Mouse (Mus musculus): ENCODE measurements at regions not wholly inside any gene's neighbourhood (a gene's known extent, or its start where the extent isn't known, plus 50 kb on each side); places are given as distances from the start of the nearest gene placed in this dataset.
A peak's percentile ranks its signal among the peaks of the same experiment; 100 is the strongest.

DNA sequence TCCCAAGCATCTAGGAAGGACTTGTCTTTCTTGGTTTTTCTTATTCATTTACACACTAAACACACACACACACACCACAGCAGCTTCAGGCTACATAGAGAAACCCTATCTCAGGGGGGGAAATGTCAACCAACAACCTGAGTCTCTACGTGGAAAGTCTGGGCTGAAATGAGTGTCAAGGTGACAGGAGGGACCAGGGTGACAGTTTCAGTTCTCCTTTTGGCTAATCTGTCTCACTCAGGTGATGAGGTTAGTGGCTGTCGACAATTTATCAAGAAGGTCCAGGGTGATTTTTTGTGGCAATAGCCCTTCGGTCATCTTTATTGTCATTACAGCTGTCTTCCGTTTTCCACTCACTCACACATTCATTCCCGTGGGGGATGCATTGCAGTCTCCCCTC, 140.5 kb upstream of the Jmjd1c start:
- Histone ChIP-seq H3K4me1 (ENCODE audit: control insufficient read depth, insufficient read depth, insufficient read length) (peaks cover 20% of the 10 kb centered on the region), H3K27me3 (ENCODE audit: control insufficient read depth, insufficient read depth, low read length) (no peaks in the 10 kb centered on the region), H3K4me3 (ENCODE audit: extremely low read depth, insufficient read depth, insufficient read length) (no peak overlapping the region), H3K27ac (ENCODE audit: insufficient read depth, low read length) (no peak overlapping the region), H3K36me3 (ENCODE audit: control insufficient read depth, insufficient read depth, low read length) (no peaks in the 10 kb centered on the region)
- peak; percentile 34 to 61 for DNase-seq (ENCODE audit: low read depth in 1 of 2, low spot score in 2 of 2)
- WGBS, result 45% methylated on average over 5 of the region's 5 CpGs
- TF ChIP-seq CTCF (IDR thresholded peaks at IDR 0.05; ENCODE audit: extremely low read depth, insufficient read depth, insufficient read length, insufficient replicate concordance), result no peak
- TF ChIP-seq POLR2A (IDR thresholded peaks at IDR 0.05; ENCODE audit: low read depth, low read length), result no peak

DNA sequence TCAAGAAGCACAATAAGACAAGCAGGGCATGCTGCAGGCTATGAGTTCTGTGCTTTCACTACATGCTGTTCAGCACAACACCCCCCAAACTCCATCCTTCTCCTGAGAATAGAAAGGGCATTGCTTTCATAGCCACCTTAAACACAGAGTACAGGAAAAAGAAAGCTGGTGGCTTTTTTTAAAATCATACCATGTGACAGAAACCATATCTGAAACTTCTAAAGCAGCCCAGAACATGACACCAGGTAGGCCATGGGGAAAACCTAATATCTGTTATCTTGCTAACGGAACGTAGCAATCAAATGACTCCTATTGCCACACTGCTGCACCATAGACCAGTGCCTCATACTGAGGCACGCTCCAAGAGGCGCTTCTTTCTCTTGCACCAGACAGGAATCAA, 139.3 kb upstream of the Jmjd1c start:
- WGBS, result 81% methylated on average over 4 of the region's 4 CpGs
- DNase-seq (ENCODE audit: low read depth in 1 of 2, low spot score in 2 of 2), result no peak
- Histone ChIP-seq H3K27me3 (ENCODE audit: control insufficient read depth, insufficient read depth, low read length) (no peaks in the 10 kb centered on the region), H3K36me3 (ENCODE audit: control insufficient read depth, insufficient read depth, low read length) (no peaks in the 10 kb centered on the region), H3K27ac (ENCODE audit: insufficient read depth, low read length) (no peak overlapping the region), H3K4me1 (ENCODE audit: control insufficient read depth, insufficient read depth, insufficient read length) (peaks cover 17% of the 10 kb centered on the region), H3K4me3 (ENCODE audit: extremely low read depth, insufficient read depth, insufficient read length) (no peak overlapping the region)
- no peak for TF ChIP-seq CTCF (IDR thresholded peaks at IDR 0.05; ENCODE audit: extremely low read depth, insufficient read depth, insufficient read length, insufficient replicate concordance)
- no peak for TF ChIP-seq POLR2A (IDR thresholded peaks at IDR 0.05; ENCODE audit: low read depth, low read length)

DNA sequence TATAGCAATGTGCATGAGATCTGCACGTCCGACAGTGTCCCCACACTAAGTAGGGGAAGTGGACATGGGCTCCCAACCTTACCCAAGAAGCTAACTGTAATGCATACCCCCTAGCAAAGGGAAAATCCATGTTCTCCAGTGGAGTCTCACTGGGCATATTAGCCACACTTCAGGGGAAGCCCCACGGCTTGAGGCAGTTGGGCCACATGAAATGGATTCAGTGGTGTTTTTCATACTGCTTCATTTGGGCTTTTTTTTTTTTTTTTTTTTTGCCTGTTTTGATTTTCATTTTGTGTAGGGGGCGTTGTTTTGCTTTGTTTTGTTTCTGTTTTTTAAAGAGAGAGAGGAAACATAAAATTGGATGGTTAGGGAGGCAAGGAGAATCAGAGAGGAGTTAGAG, 138.6 kb upstream of the Jmjd1c start:
- WGBS, result 88% methylated on average over 4 of the region's 4 CpGs
- no peak overlapping the region for H3K4me3 ChIP-seq (ENCODE audit: extremely low read depth, insufficient read depth, insufficient read length)

More for the DNA sequence above, 138.6 kb upstream of the Jmjd1c start:
- no peaks in the 10 kb centered on the region for H3K36me3 ChIP-seq (ENCODE audit: control insufficient read depth, insufficient read depth, low read length)
- TF ChIP-seq CTCF (IDR thresholded peaks at IDR 0.05; ENCODE audit: extremely low read depth, insufficient read depth, insufficient read length, insufficient replicate concordance), result no peak
- TF ChIP-seq POLR2A (IDR thresholded peaks at IDR 0.05; ENCODE audit: low read depth, low read length), result no peak
- no peak for DNase-seq (ENCODE audit: low read depth in 1 of 2, low spot score in 2 of 2)
- H3K27ac ChIP-seq (ENCODE audit: insufficient read depth, low read length), result no peak overlapping the region
- H3K4me1 ChIP-seq (ENCODE audit: control insufficient read depth, insufficient read depth, insufficient read length), result peaks cover 14% of the 10 kb centered on the region
- H3K27me3 ChIP-seq (ENCODE audit: control insufficient read depth, insufficient read depth, low read length), result no peaks in the 10 kb centered on the region
